ENCODE assay signal across 9 mouse cellular contexts in the genomic region with DNA sequence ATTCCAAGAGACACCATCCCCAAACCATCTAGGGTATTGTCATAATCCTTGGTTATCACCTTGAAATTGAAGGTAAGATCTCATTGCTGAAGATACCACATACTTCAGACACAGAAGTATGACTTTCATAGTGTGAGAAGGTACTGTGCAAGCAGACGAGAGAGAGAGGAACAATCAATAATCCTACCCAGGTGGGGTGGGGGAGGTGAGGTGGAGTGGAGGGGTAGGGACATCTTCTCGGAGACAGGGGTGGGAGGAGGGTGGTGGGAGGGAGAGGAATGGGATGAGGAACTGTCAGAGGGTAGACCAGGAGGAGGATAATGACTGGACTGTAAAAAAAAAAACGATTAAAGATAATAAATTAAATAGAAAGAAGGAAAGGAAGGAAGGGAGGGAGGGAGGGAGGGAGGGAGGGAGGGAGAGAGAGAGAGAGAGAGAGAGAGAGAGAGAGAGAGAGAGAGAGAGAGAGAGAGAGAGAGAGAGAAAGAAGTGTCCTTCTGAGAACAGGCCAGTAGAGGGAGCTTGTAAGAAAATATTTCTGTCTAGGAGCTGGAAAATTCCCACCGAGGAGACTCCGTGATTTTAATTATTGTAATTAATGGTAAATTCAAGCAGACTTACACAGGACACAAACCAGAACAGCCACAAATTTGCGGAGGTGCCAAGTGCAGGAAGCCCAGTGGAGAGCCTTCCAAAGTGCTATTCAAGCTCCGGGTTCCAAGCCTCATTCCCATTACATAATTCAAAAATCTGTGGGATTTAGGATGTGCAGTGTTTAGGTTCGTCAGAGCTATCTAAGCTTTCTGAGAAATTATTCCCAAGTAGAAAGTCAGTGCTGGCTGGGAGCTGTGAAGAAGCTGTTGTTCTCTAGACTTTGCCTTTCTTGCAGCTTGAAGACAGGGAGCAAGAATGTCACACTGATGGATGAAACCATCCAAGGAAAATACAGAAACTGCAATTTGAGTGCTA. TPM values are rescaled to one million over a fixed set of nuclear protein-coding genes. Genes with fewer than 3 reads are reported as not detected.
DNase-seq lines count a peak whose midpoint lies in the region; ATAC-seq lines count a peak whose summit lies in the region.
"Had no signal": no experiment of that assay in that cellular context is flagged by ENCODE, and none has a peak within 500 bp of the region (broad histone marks: within the 10 kb centered on the region; RNA-seq: fewer than 3 reads in every experiment).

No protein-coding gene starts in this region.

- ATAC-seq in forebrain, embryonic 14.5 days, result 0 out of 2 replicates have a peak, but pooled peaks have one; percentile 40
- peak; percentile 36; the same call in 1 of the 2 replicates for ATAC-seq in neural tube, embryonic 13.5 days (ENCODE audit: low read depth)
- ATAC-seq in hindbrain, embryonic 14.5 days (ENCODE audit: low FRiP score), result no peak

- no peaks in the 10 kb centered on the region for H3K36me3 ChIP-seq in forebrain, embryonic 14.5 days (ENCODE audit: control insufficient read depth, insufficient read depth, low read length)
- H3K36me3 ChIP-seq in forebrain, embryonic 10.5 days (replicated peaks), result no peaks in the 10 kb centered on the region
- no peaks in the 10 kb centered on the region for H3K36me3 ChIP-seq in neural tube, embryonic 13.5 days
- H3K36me3 ChIP-seq in hindbrain, embryonic 14.5 days (replicated peaks; ENCODE audit: control insufficient read depth, insufficient read depth), result no peaks in the 10 kb centered on the region

- no peak overlapping the region for H3K4me2 ChIP-seq in forebrain, embryonic 14.5 days (ENCODE audit: low read length)
- H3K4me2 ChIP-seq in neural tube, embryonic 13.5 days, result no peak overlapping the region
- H3K4me2 ChIP-seq in hindbrain, embryonic 14.5 days (replicated peaks), result no peak overlapping the region

- no peak overlapping the region for H3K27ac ChIP-seq in forebrain, embryonic 14.5 days (ENCODE audit: low read depth, low read length)
- H3K27ac ChIP-seq in forebrain, embryonic 10.5 days, result no peak overlapping the region
- H3K27ac ChIP-seq in neural tube, embryonic 13.5 days (replicated peaks), result no peak overlapping the region
- H3K27ac ChIP-seq in hindbrain, embryonic 14.5 days, result no peak overlapping the region

- no peaks in the 10 kb centered on the region for H3K27me3 ChIP-seq in forebrain, embryonic 14.5 days (replicated peaks; ENCODE audit: control insufficient read depth, insufficient read depth, low read length)
- no peaks in the 10 kb centered on the region for H3K27me3 ChIP-seq in forebrain, embryonic 10.5 days (ENCODE audit: poor library complexity, severe bottlenecking)
- no peaks in the 10 kb centered on the region for H3K27me3 ChIP-seq in neural tube, embryonic 13.5 days
- no peaks in the 10 kb centered on the region for H3K27me3 ChIP-seq in hindbrain, embryonic 14.5 days (ENCODE audit: control insufficient read depth, insufficient read depth, low read length)
- H3K27me3 ChIP-seq: megakaryocyte, embryonic 14.5 days had no signal

- H3K9me3 ChIP-seq in forebrain, embryonic 14.5 days (replicated peaks; ENCODE audit: control insufficient read depth, low read length), result no peaks in the 10 kb centered on the region
- peaks cover 3% of the 10 kb centered on the region; the same call in 1 of the 2 replicates for H3K9me3 ChIP-seq in forebrain, embryonic 10.5 days
- H3K9me3 ChIP-seq in neural tube, embryonic 13.5 days, result no peaks in the 10 kb centered on the region
- H3K9me3 ChIP-seq in hindbrain, embryonic 14.5 days (ENCODE audit: control insufficient read depth, low read length), result no peaks in the 10 kb centered on the region

- H3K4me3 ChIP-seq in forebrain, embryonic 14.5 days (ENCODE audit: low read depth, low read length), result no peak overlapping the region
- H3K4me3 ChIP-seq in forebrain, embryonic 10.5 days, result no peak overlapping the region
- H3K4me3 ChIP-seq in neural tube, embryonic 13.5 days, result no peak overlapping the region
- no peak overlapping the region for H3K4me3 ChIP-seq in hindbrain, embryonic 14.5 days (replicated peaks; ENCODE audit: low read length)

- H3K4me1 ChIP-seq in forebrain, embryonic 14.5 days (ENCODE audit: control insufficient read depth, insufficient read depth, low read length), result no peaks in the 10 kb centered on the region
- H3K4me1 ChIP-seq in forebrain, embryonic 10.5 days, result no peaks in the 10 kb centered on the region
- 0 out of 2 replicates have a peak, but pooled peaks cover 2% of the 10 kb centered on the region for H3K4me1 ChIP-seq in neural tube, embryonic 13.5 days (replicated peaks)
- no peaks in the 10 kb centered on the region for H3K4me1 ChIP-seq in hindbrain, embryonic 14.5 days (replicated peaks; ENCODE audit: control insufficient read depth, insufficient read depth, low read length)

- 45% methylated on average over 8 of the region's 8 CpGs for WGBS in forebrain, embryonic 14.5 days
- 64% methylated on average over 8 of the region's 8 CpGs for WGBS in forebrain, embryonic 10.5 days
- 49% methylated on average over 7 of the region's 8 CpGs for WGBS in neural tube, embryonic 13.5 days
- 52% methylated on average over 8 of the region's 8 CpGs for WGBS in hindbrain, embryonic 14.5 days

- H3K9ac ChIP-seq in forebrain, embryonic 14.5 days (ENCODE audit: low read length), result no peak overlapping the region
- H3K9ac ChIP-seq in neural tube, embryonic 13.5 days, result no peak overlapping the region
- H3K9ac ChIP-seq in hindbrain, embryonic 14.5 days, result no peak overlapping the region

- peak; percentile 83 for DNase-seq in forebrain, embryonic 14.5 days (ENCODE audit: low spot score)
- no peak for DNase-seq in forebrain, embryonic 10.5 days (ENCODE audit: extremely low spot score, low spot score)
- no peak for DNase-seq in neural tube, embryonic 10.5 days (ENCODE audit: extremely low spot score, low spot score)
- DNase-seq in hindbrain, embryonic 14.5 days (ENCODE audit: low spot score), result peak; percentile 64
- peak; percentile 16 for DNase-seq in mesoderm, embryonic 11.5 days (ENCODE audit: low read depth, low spot score)
- no peak for DNase-seq in testis, postnatal 14 days (ENCODE audit: low spot score)
- no peak for DNase-seq in urinary bladder, postnatal 14 days (ENCODE audit: low spot score)

RNA-seq across cellular contexts. Expression of a gene that starts 35.5 kb away (rescaled TPM):
- polyA plus RNA-seq in forebrain, embryonic 14.5 days (2014; fragmentation: Nextera tagmentation; extraction: Ambion mirVana), result 215 and 252 TPM in 2 replicates
- 232 and 234 TPM in 2 replicates for polyA plus RNA-seq in forebrain, embryonic 10.5 days (2016; fragmentation: Nextera tagmentation; extraction: Ambion mirVana)
- 213 and 226 TPM in 2 replicates for polyA plus RNA-seq in neural tube, embryonic 13.5 days (2015; fragmentation: Nextera tagmentation; extraction: Ambion mirVana)
- 172 and 182 TPM in 2 replicates for polyA plus RNA-seq in hindbrain, embryonic 14.5 days (2014; fragmentation: Nextera tagmentation; extraction: Ambion mirVana)

Comparison
In these comparisons a context has a peak if more than half of its experiments do, and no peak if none do; other contexts are left out.
1. DNase-seq: peak in forebrain, embryonic 14.5 days (single experiment), hindbrain, embryonic 14.5 days (single experiment) and mesoderm, embryonic 11.5 days (single experiment); none in forebrain, embryonic 10.5 days (single experiment), neural tube, embryonic 10.5 days (single experiment), testis, postnatal 14 days (single experiment) and urinary bladder, postnatal 14 days (single experiment).